Mouse (Mus musculus) bone marrow, adult 2 months (tissue): ENCODE measurements at regions not wholly inside any gene's neighbourhood (a gene's known extent, or its start where the extent isn't known, plus 50 kb on each side); places are given as distances from the start of the nearest gene placed in this dataset.

ENCODE experiments used
- CTCF ChIP-seq: fragments of 200-500 bp; IDR thresholded peaks from 2 replicates; pipeline ENCODE4 v1.5.1; 2011; ENCODE audit warnings: low read length, control low read depth; ENCODE audit not compliant: control insufficient read depth, insufficient read depth
- POLR2A ChIP-seq: fragments of 200-500 bp; IDR thresholded peaks from 2 replicates; pipeline ENCODE4 v1.6.1; 2011; ENCODE audit warnings: low read depth, mild to moderate bottlenecking, control low read depth, low read length, borderline replicate concordance; ENCODE audit not compliant: control insufficient read depth

GRCm38 (mm10) chr16:76433076-76433825 lies 59.6 kb upstream of the Nrip1 start:
- TF ChIP-seq CTCF (no peak), POLR2A (no peak)
